Mouse (Mus musculus) limb, embryonic 15.5 days (tissue): ENCODE measurements around the gene Gm11037. TPM values are rescaled to one million over a fixed set of nuclear protein-coding genes. Genes with fewer than 3 reads are reported as not detected.
A peak's percentile ranks its signal among the peaks of the same experiment; 100 is the strongest.

Source experiments
- ATAC-seq: fragments of 200-750 bp; cut with Nextera tagmentation; 2 replicates; pipeline ENCODE4 v1.8.0; 2017; ENCODE audit warnings: low read depth, moderate TSS enrichment; ENCODE audit not compliant: insufficient number of reproducible peaks, low FRiP score, low TSS enrichment
- H3K27ac ChIP-seq: fragments of 300-500 bp; sonication (generic); 2 replicates; pipeline ENCODE4 v1.5.1; 2015; ENCODE audit warnings: moderate library complexity, mild to moderate bottlenecking, inconsistent platforms
- H3K27me3 ChIP-seq: fragments of 300-500 bp; sonication (generic); 2 replicates; pipeline ENCODE4 v1.6.1; 2015; ENCODE audit warnings: inconsistent platforms
- H3K36me3 ChIP-seq: fragments of 300-500 bp; sonication (generic); 2 replicates; pipeline ENCODE4 v1.6.1; 2015; ENCODE audit warnings: inconsistent platforms
- H3K4me1 ChIP-seq: fragments of 300-500 bp; sonication (generic); 2 replicates; pipeline ENCODE4 v1.6.1; 2015; ENCODE audit warnings: inconsistent platforms
- H3K4me2 ChIP-seq: fragments of 300-500 bp; sonication (generic); 2 replicates; pipeline ENCODE4 v1.6.1; 2015; ENCODE audit warnings: mild to moderate bottlenecking, inconsistent platforms
- H3K4me3 ChIP-seq: fragments of 300-500 bp; sonication (generic); 2 replicates; pipeline ENCODE4 v1.5.1; 2015; ENCODE audit warnings: mild to moderate bottlenecking, inconsistent platforms
- H3K9ac ChIP-seq: fragments of 300-500 bp; sonication (generic); 2 replicates; pipeline ENCODE4 v1.6.1; 2015; ENCODE audit warnings: inconsistent platforms
- H3K9me3 ChIP-seq: fragments of 300-500 bp; sonication (generic); 2 replicates; pipeline ENCODE4 v1.6.1; 2016; ENCODE audit warnings: inconsistent platforms
- WGBS: fragments of 180-500 bp; shearing (Covaris S2); methylation state at CpG from one replicate; pipeline ENCODE4 v1.1.7; 2015; 5-methylcytosine and 5-hydroxymethylcytosine counted together
- polyA plus RNA-seq: library from polyadenylated mRNA; unstranded; fragments of >200 nt; fragmentation: Nextera tagmentation; extraction: Ambion mirVana; gene quantifications from 2 replicates; pipeline ENCODE4 v1.2.1, GENCODE M21; 2015

The Gm11037 gene
- polyA plus RNA-seq, 1 experiment from 2014 or later = not detected

- Histone ChIP-seq H3K4me3 (no peak overlapping the region), H3K9me3 (no peaks in the 10 kb centered on the region), H3K36me3 (peaks cover 14% of the 10 kb centered on the region), H3K4me1 (peaks cover 62% of the 10 kb centered on the region), H3K4me2 (no peak overlapping the region), H3K27ac (no peak overlapping the region), H3K27me3 (peaks cover 34% of the 10 kb centered on the region), H3K9ac (no peak overlapping the region)
- WGBS = 73% methylated on average over 3 of the region's 3 CpGs
- ATAC-seq = no peak
Observed at GRCm38 (mm10) chr2:131175286-131175944, 42.1 kb downstream of the Gm11037 start.

- WGBS = 92% methylated on average over 1 of the region's 1 CpGs
- peaks cover 14% of the 10 kb centered on the region for H3K36me3 ChIP-seq
- no peaks in the 10 kb centered on the region for H3K9me3 ChIP-seq
- peaks cover 60% of the 10 kb centered on the region for H3K4me1 ChIP-seq
- H3K4me3 ChIP-seq = no peak overlapping the region
- no peak for ATAC-seq
- no peak overlapping the region for H3K4me2 ChIP-seq
- peaks cover 29% of the 10 kb centered on the region for H3K27me3 ChIP-seq
- no peak overlapping the region for H3K27ac ChIP-seq
- H3K9ac ChIP-seq = no peak overlapping the region
Observed at GRCm38 (mm10) chr2:131175945-131176309, 42.6 kb downstream of the Gm11037 start.

- WGBS = 61% methylated on average over 5 of the region's 5 CpGs
- Histone ChIP-seq H3K27me3 (peaks cover 24% of the 10 kb centered on the region), H3K27ac (no peak overlapping the region), H3K36me3 (peaks cover 14% of the 10 kb centered on the region), H3K4me1 (peaks cover 55% of the 10 kb centered on the region), H3K4me3 (no peak overlapping the region), H3K9me3 (no peaks in the 10 kb centered on the region), H3K9ac (no peak overlapping the region), H3K4me2 (peak overlapping the region; percentile 92; the same call in 1 of the 2 replicates)
- no peak for ATAC-seq
Observed at GRCm38 (mm10) chr2:131176491-131176890, 43.2 kb downstream of the Gm11037 start.

GRCm38 (mm10) chr2:131177932-131178331 lies 44.6 kb downstream of the Gm11037 start:
- 86% methylated on average over 9 of the region's 9 CpGs for WGBS
- H3K36me3 ChIP-seq = peaks cover 14% of the 10 kb centered on the region
- H3K9ac ChIP-seq = no peak overlapping the region
- peaks cover 9% of the 10 kb centered on the region for H3K27me3 ChIP-seq
- H3K4me3 ChIP-seq = peak overlapping the region; percentile 70
- no peak overlapping the region for H3K27ac ChIP-seq
- peaks cover 51% of the 10 kb centered on the region for H3K4me1 ChIP-seq
- H3K4me2 ChIP-seq = peak overlapping the region; percentile 92
- no peaks in the 10 kb centered on the region for H3K9me3 ChIP-seq
- ATAC-seq = no peak

- Histone ChIP-seq H3K9me3 (no peaks in the 10 kb centered on the region), H3K36me3 (peaks cover 14% of the 10 kb centered on the region), H3K4me1 (peaks cover 51% of the 10 kb centered on the region), H3K4me2 (peak overlapping the region; percentile 92), H3K27me3 (peaks cover under 1% of the 10 kb centered on the region; the same call in 1 of the 2 replicates), H3K27ac (peak overlapping the region; percentile 93; the same call in 1 of the 2 replicates), H3K4me3 (peak overlapping the region; percentile 70), H3K9ac (peak overlapping the region; percentile 98)
- ATAC-seq = no peak
- 28% methylated on average over 26 of the region's 26 CpGs for WGBS
Observed at GRCm38 (mm10) chr2:131178828-131179245, 45.5 kb downstream of the Gm11037 start.

GRCm38 (mm10) chr2:131179246-131179886 lies 46.1 kb downstream of the Gm11037 start:
- Histone ChIP-seq H3K9ac (peak overlapping the region; percentile 98), H3K27ac (peak overlapping the region; percentile 93), H3K27me3 (no peaks in the 10 kb centered on the region), H3K36me3 (peaks cover 14% of the 10 kb centered on the region), H3K4me2 (peak overlapping the region; percentile 92), H3K9me3 (no peaks in the 10 kb centered on the region), H3K4me3 (peak overlapping the region; percentile 70), H3K4me1 (peaks cover 48% of the 10 kb centered on the region)
- peak; percentile 56 for ATAC-seq
- under 1% methylated on average over 65 of the region's 67 CpGs for WGBS

GRCm38 (mm10) chr2:131179990-131180587 lies 46.8 kb downstream of the Gm11037 start, which contains the start of gene Cenpb:
Cenpb (minus strand) TSS chr2:131180067.
- peaks cover 14% of the 10 kb centered on the region for H3K36me3 ChIP-seq
- no peaks in the 10 kb centered on the region for H3K27me3 ChIP-seq
- H3K4me1 ChIP-seq = peaks cover 43% of the 10 kb centered on the region
- peak within 1 kb of the TSS; percentile 92 for H3K4me2 ChIP-seq
- 3% methylated on average over 52 of the region's 57 CpGs for whole genome bisulfite sequencing
- H3K9ac ChIP-seq = peak within 1 kb of the TSS; percentile 98
- peak within 1 kb of the TSS; percentile 93 for H3K27ac ChIP-seq
- peak within 1 kb of the TSS; percentile 70 for H3K4me3 ChIP-seq
- ATAC-seq = peak; percentile 81
- H3K9me3 ChIP-seq = no peaks in the 10 kb centered on the region

Other genes starting within 250 kb of the Gm11037 start
- gene 4930402H24Rik, start 227.1 kb upstream of the Gm11037 start, polyA plus RNA-seq = 32.4 and 36.7 TPM in 2 replicates
- 6.6 and 7.7 TPM in 2 replicates for gene Atrn, start 227.0 kb upstream of the Gm11037 start, polyA plus RNA-seq
- 29.5 and 31.8 TPM in 2 replicates for gene Gfra4, start 90.4 kb upstream of the Gm11037 start, polyA plus RNA-seq
- 69.2 and 77.5 TPM in 2 replicates for gene Adam33, start 69.7 kb upstream of the Gm11037 start, polyA plus RNA-seq
- gene Siglec1, start 46.7 kb upstream of the Gm11037 start, polyA plus RNA-seq = 0.58 and 0.61 TPM in 2 replicates
- 16.0 and 22.0 TPM in 2 replicates for gene Hspa12b, start 6.2 kb upstream of the Gm11037 start, polyA plus RNA-seq
- gene 1700037H04Rik, start 26.6 kb downstream of the Gm11037 start, polyA plus RNA-seq = 53.6 and 56.0 TPM in 2 replicates
- gene Cenpb, start 46.6 kb downstream of the Gm11037 start, polyA plus RNA-seq = 9.6 and 12.0 TPM in 2 replicates
- 51.2 and 51.3 TPM in 2 replicates for gene Cdc25b, start 53.5 kb downstream of the Gm11037 start, polyA plus RNA-seq
- gene Spef1, start 53.8 kb downstream of the Gm11037 start, polyA plus RNA-seq = 5.3 and 6.1 TPM in 2 replicates
- 26.7 and 27.8 TPM in 2 replicates for gene Ap5s1, start 73.6 kb downstream of the Gm11037 start, polyA plus RNA-seq
- gene Mavs, start 100.6 kb downstream of the Gm11037 start, polyA plus RNA-seq = 19.2 and 22.5 TPM in 2 replicates
- 27.9 and 34.8 TPM in 2 replicates for gene Pank2, start 129.0 kb downstream of the Gm11037 start, polyA plus RNA-seq
- 7.3 and 7.5 TPM in 2 replicates for gene Rnf24, start 219.4 kb downstream of the Gm11037 start, polyA plus RNA-seq